Mouse (Mus musculus): ENCODE data around the gene Prm2. TPM values are rescaled to one million over a fixed set of nuclear protein-coding genes. Genes with fewer than 3 reads are reported as not detected.
A peak's percentile ranks its signal among the peaks of the same experiment; 100 is the strongest.

The Prm2 gene
- polyA plus RNA-seq, 1 experiment, result not detected

DNA sequence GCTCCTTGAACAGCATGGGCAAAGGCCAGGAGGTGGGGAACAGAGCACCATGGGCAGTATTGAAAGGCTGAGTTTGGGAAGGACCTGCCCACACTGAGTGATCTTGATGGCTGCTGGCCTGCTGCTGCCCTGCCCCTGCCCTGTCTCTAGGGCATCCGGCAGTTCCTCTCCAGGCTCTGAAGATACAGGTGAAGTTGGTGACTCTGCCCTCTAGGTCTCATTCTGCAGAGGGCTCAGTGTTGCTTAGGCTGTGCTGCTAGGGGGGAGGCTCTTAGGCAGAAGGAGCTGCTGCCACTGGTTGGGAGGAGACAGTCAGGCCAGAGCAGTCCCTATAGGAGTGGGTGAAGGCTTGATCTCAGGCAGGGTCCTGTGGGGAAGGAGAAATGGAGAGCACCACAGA is 42.0 kb upstream of the Prm2 start:
- Histone ChIP-seq H3K27ac (ENCODE audit: insufficient read depth, low read depth, low read length) (peak overlapping the region; percentile 54), H3K4me3 (ENCODE audit: low read depth, low read length) (no peak overlapping the region), H3K4me1 (ENCODE audit: control insufficient read depth, insufficient read depth, insufficient read length, low read length) (peaks cover 18% of the 10 kb centered on the region; the same call in 1 of the 2 replicates), H3K27me3 (ENCODE audit: control insufficient read depth, insufficient read depth, low read length) (no peaks in the 10 kb centered on the region), H3K36me3 (ENCODE audit: control insufficient read depth, insufficient read depth, low read length) (no peaks in the 10 kb centered on the region)
- 52% methylated on average over 1 of the region's 1 CpGs for WGBS
- TF ChIP-seq POLR2A (IDR thresholded peaks at IDR 0.05; ENCODE audit: low read depth, low read length) (no peak), CTCF (IDR thresholded peaks at IDR 0.05; ENCODE audit: extremely low read depth, insufficient read length, insufficient replicate concordance, low read depth, low read length) (no peak)

DNA sequence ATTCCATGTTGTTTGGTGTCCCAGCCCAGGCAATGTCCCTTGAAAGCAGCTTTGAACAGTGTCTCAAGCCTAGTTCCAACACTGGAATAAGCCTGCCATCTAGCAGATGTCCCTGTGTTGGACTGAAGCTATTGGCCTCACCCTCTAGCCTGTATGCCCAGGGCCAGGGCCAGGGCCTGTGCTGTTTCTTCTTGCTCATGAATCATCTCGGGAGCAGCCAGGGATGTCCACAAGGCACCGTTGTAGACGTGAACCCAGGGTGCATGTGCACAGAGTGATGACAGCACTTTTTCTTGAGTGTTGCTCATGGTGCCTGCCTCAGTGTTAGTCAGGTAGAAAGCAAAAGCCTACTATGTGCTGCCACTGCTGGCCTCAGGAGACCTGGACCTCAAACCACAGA is 41.3 kb upstream of the Prm2 start:
- H3K27me3 ChIP-seq (ENCODE audit: control insufficient read depth, insufficient read depth, low read length), result no peaks in the 10 kb centered on the region
- no peak overlapping the region for H3K4me3 ChIP-seq (ENCODE audit: low read depth, low read length)
- H3K4me1 ChIP-seq (ENCODE audit: control insufficient read depth, insufficient read depth, insufficient read length, low read length), result peaks cover 18% of the 10 kb centered on the region; the same call in 1 of the 2 replicates
- H3K36me3 ChIP-seq (ENCODE audit: control insufficient read depth, insufficient read depth, low read length), result no peaks in the 10 kb centered on the region
- H3K27ac ChIP-seq (ENCODE audit: insufficient read depth, low read depth, low read length), result no peak overlapping the region
- no peak for TF ChIP-seq CTCF (IDR thresholded peaks at IDR 0.05; ENCODE audit: extremely low read depth, insufficient read length, insufficient replicate concordance, low read depth, low read length)
- TF ChIP-seq POLR2A (IDR thresholded peaks at IDR 0.05; ENCODE audit: low read depth, low read length), result no peak
- WGBS, result 85% methylated on average over 3 of the region's 3 CpGs

- Histone ChIP-seq H3K27ac (ENCODE audit: insufficient read depth, low read depth, low read length) (no peak overlapping the region), H3K36me3 (ENCODE audit: control insufficient read depth, insufficient read depth, low read length) (no peaks in the 10 kb centered on the region), H3K4me1 (ENCODE audit: control insufficient read depth, insufficient read depth, insufficient read length, low read length) (peaks cover 18% of the 10 kb centered on the region; the same call in 1 of the 2 replicates), H3K4me3 (ENCODE audit: low read depth, low read length) (no peak overlapping the region), H3K27me3 (ENCODE audit: control insufficient read depth, insufficient read depth, low read length) (no peaks in the 10 kb centered on the region)
- TF ChIP-seq CTCF (IDR thresholded peaks at IDR 0.05; ENCODE audit: extremely low read depth, insufficient read length, insufficient replicate concordance, low read depth, low read length) (no peak), POLR2A (IDR thresholded peaks at IDR 0.05; ENCODE audit: low read depth, low read length) (no peak)
- 87% methylated on average over 3 of the region's 3 CpGs for WGBS
Measured at GRCm38 (mm10) chr16:10836388-10836787, 40.5 kb upstream of the Prm2 start.

GRCm38 (mm10) chr16:10834911-10835587 is 39.1 kb upstream of the Prm2 start, which contains the start of gene Rmi2:
Gene Rmi2 (plus strand): TSS chr16:10835059.
- H3K4me3 ChIP-seq (ENCODE audit: low read depth, low read length), result peak within 1 kb of the TSS; percentile 70
- peak within 1 kb of the TSS; percentile 15; the same call in 1 of the 2 replicates for H3K27ac ChIP-seq (ENCODE audit: insufficient read depth, low read depth, low read length)

GRCm38 (mm10) chr16:10834542-10834910 is 38.6 kb upstream of the Prm2 start:
- H3K36me3 ChIP-seq (ENCODE audit: control insufficient read depth, insufficient read depth, low read length), result no peaks in the 10 kb centered on the region
- WGBS, result under 1% methylated on average over 12 of the region's 12 CpGs
- no peaks in the 10 kb centered on the region for H3K27me3 ChIP-seq (ENCODE audit: control insufficient read depth, insufficient read depth, low read length)
- H3K27ac ChIP-seq (ENCODE audit: insufficient read depth, low read depth, low read length), result no peak overlapping the region
- H3K4me3 ChIP-seq (ENCODE audit: low read depth, low read length), result peak overlapping the region; percentile 70
- no peak for TF ChIP-seq POLR2A (IDR thresholded peaks at IDR 0.05; ENCODE audit: low read depth, low read length)
- TF ChIP-seq CTCF (IDR thresholded peaks at IDR 0.05; ENCODE audit: extremely low read depth, insufficient read length, insufficient replicate concordance, low read depth, low read length), result no peak
- H3K4me1 ChIP-seq (ENCODE audit: control insufficient read depth, insufficient read depth, insufficient read length, low read length), result peaks cover 20% of the 10 kb centered on the region; the same call in 1 of the 2 replicates

More at GRCm38 (mm10) chr16:10834911-10835587, 39.1 kb upstream of the Prm2 start, which contains the start of gene Rmi2:
- Histone ChIP-seq H3K4me1 (ENCODE audit: control insufficient read depth, insufficient read depth, insufficient read length, low read length) (peaks cover 20% of the 10 kb centered on the region; the same call in 1 of the 2 replicates), H3K36me3 (ENCODE audit: control insufficient read depth, insufficient read depth, low read length) (no peaks in the 10 kb centered on the region), H3K27me3 (ENCODE audit: control insufficient read depth, insufficient read depth, low read length) (no peaks in the 10 kb centered on the region)
- TF ChIP-seq CTCF (IDR thresholded peaks at IDR 0.05; ENCODE audit: extremely low read depth, insufficient read length, insufficient replicate concordance, low read depth, low read length) (no peak), POLR2A (IDR thresholded peaks at IDR 0.05; ENCODE audit: low read depth, low read length) (no peak; the same call in 1 of the 2 replicates)
- 2% methylated on average over 61 of the region's 69 CpGs for WGBS

GRCm38 (mm10) chr16:10828461-10828805 is 32.5 kb upstream of the Prm2 start:
- no peak for TF ChIP-seq POLR2A (IDR thresholded peaks at IDR 0.05; ENCODE audit: low read depth, low read length)
- TF ChIP-seq CTCF (IDR thresholded peaks at IDR 0.05; ENCODE audit: extremely low read depth, insufficient read length, insufficient replicate concordance, low read depth, low read length), result no peak
- 32% methylated on average over 4 of the region's 4 CpGs for WGBS
- Histone ChIP-seq H3K36me3 (ENCODE audit: control insufficient read depth, insufficient read depth, low read length) (no peaks in the 10 kb centered on the region), H3K4me1 (ENCODE audit: control insufficient read depth, insufficient read depth, insufficient read length, low read length) (peaks cover 18% of the 10 kb centered on the region), H3K4me3 (ENCODE audit: low read depth, low read length) (no peak overlapping the region), H3K27me3 (ENCODE audit: control insufficient read depth, insufficient read depth, low read length) (no peaks in the 10 kb centered on the region), H3K27ac (ENCODE audit: insufficient read depth, low read depth, low read length) (no peak overlapping the region)

- Histone ChIP-seq H3K4me1 (ENCODE audit: control insufficient read depth, insufficient read depth, insufficient read length, low read length) (peaks cover 20% of the 10 kb centered on the region), H3K4me3 (ENCODE audit: low read depth, low read length) (no peak overlapping the region), H3K27ac (ENCODE audit: insufficient read depth, low read depth, low read length) (no peak overlapping the region), H3K27me3 (ENCODE audit: control insufficient read depth, insufficient read depth, low read length) (no peaks in the 10 kb centered on the region), H3K36me3 (ENCODE audit: control insufficient read depth, insufficient read depth, low read length) (no peaks in the 10 kb centered on the region)
- WGBS, result 84% methylated on average over 7 of the region's 7 CpGs
- TF ChIP-seq CTCF (IDR thresholded peaks at IDR 0.05; ENCODE audit: extremely low read depth, insufficient read length, insufficient replicate concordance, low read depth, low read length), result no peak
- TF ChIP-seq POLR2A (IDR thresholded peaks at IDR 0.05; ENCODE audit: low read depth, low read length), result no peak
Measured at GRCm38 (mm10) chr16:10827766-10828460, 32.0 kb upstream of the Prm2 start.
